Mouse (Mus musculus) heart, postnatal 0 days (tissue): ENCODE results near the gene Cept1.

Experiments
- CTCF ChIP-seq: IDR thresholded peaks from 2 replicates; pipeline ENCODE4 v1.5.1; 2016; ENCODE audit warnings: antibody characterized with exemption, control low read depth, low read depth
- EP300 ChIP-seq: IDR thresholded peaks from 2 replicates; pipeline ENCODE4 v1.6.1; 2016; ENCODE audit warnings: antibody characterized with exemption, low read depth

DNA sequence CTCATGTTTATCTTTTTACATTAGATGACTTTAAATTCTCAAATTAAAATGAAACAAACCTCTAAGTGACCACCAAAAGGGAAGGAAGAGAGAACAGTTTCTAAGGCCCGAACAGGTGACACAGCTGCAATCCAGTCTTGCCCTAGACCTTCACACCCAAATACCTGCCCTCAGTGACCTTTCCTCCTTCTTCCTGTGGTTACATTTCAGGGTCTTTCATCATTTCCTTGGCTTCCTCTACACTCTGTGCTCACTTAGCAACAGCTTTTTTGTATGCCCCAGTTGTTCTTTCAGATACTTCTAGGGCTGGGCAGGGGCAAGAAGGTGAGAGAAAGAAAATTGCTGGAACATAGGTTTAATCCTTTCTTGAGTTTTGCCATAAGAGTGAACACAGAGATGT, 82.9 kb downstream of the Cept1 start:
- no peak for TF ChIP-seq CTCF
- TF ChIP-seq EP300 = no peak
